Mouse (Mus musculus) neural tube, embryonic 14.5 days (tissue): ENCODE measurements around the gene Lap3. TPM values are rescaled to one million over a fixed set of nuclear protein-coding genes. Genes with fewer than 3 reads are reported as not detected.

ENCODE experiments used
- ATAC-seq: fragments of 200-750 bp; cut with Nextera tagmentation; 2 replicates; pipeline ENCODE4 v1.8.0; 2017; ENCODE audit warnings: low read depth, mild to moderate bottlenecking, moderate TSS enrichment, moderate library complexity
- H3K27ac ChIP-seq: fragments of 300-500 bp; sonication (generic); 2 replicates; pipeline ENCODE4 v1.5.1; 2014; ENCODE audit warnings: low read depth, mild to moderate bottlenecking, control low read depth, low read length, moderate library complexity, mixed read lengths
- H3K27me3 ChIP-seq: fragments of 300-500 bp; sonication (generic); 2 replicates; pipeline ENCODE4 v1.6.1; 2014; ENCODE audit warnings: low read length; ENCODE audit not compliant: control insufficient read depth, insufficient read depth
- H3K36me3 ChIP-seq: fragments of 300-500 bp; sonication (generic); 2 replicates; pipeline ENCODE4 v1.6.1; 2014; ENCODE audit warnings: low read length, mixed read lengths; ENCODE audit not compliant: control insufficient read depth, insufficient read depth
- H3K4me1 ChIP-seq: fragments of 300-500 bp; sonication (generic); 2 replicates; pipeline ENCODE4 v1.6.1; 2014; ENCODE audit warnings: low read length; ENCODE audit not compliant: control insufficient read depth, insufficient read depth
- H3K4me2 ChIP-seq: fragments of 300-500 bp; sonication (generic); 2 replicates; pipeline ENCODE4 v1.6.1; 2014; ENCODE audit warnings: mild to moderate bottlenecking, low read depth, low read length, control low read depth
- H3K4me3 ChIP-seq: fragments of 300-500 bp; sonication (generic); 2 replicates; pipeline ENCODE4 v1.5.1; 2014; ENCODE audit warnings: low read depth, low read length, control low read depth, mixed read lengths
- H3K9ac ChIP-seq: fragments of 300-500 bp; sonication (generic); replicated peaks from 2 replicates; pipeline ENCODE4 v1.6.1; 2014; ENCODE audit warnings: low read depth, mild to moderate bottlenecking, control low read depth, low read length, mixed read lengths
- H3K9me3 ChIP-seq: fragments of 300-500 bp; sonication (generic); 2 replicates; pipeline ENCODE4 v1.6.1; 2016; ENCODE audit warnings: low read length; ENCODE audit not compliant: control insufficient read depth
- WGBS: fragments of 180-500 bp; shearing (Covaris S2); extraction: QIAGEN DNeasy Blood & Tissue Kit; methylation state at CpG from one replicate; pipeline ENCODE4 v1.1.7; 2014; 5-methylcytosine and 5-hydroxymethylcytosine counted together
- polyA plus RNA-seq: library from polyadenylated mRNA; unstranded; fragments of >200 nt; fragmentation: Nextera tagmentation; extraction: Ambion mirVana; gene quantifications from 2 replicates; pipeline ENCODE4 v1.2.1, GENCODE M21; 2014

The Lap3 gene
- polyA plus RNA-seq, 1 experiment from 2014 or later: 31.9 TPM

DNA sequence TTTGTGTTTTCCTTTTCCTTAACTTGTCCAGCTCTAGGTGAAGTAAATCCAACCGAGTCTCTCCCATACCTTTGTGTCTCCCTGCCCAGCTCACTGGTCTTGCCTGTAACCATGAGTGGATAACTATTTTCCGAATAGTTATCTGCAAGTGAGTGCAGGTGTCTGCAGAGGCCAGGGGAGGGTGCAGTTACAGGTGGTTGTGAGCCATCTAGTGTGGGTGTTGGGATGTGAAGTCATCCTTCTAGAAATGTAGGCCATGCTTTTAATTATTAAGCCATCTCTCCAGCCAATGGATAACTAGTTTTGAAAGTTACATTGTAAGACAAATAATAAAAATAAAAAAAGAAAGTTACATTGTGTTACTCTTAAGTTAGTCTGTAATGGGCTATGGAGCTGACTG, 20.3 kb downstream of the Lap3 start:
- Histone ChIP-seq H3K27ac (no peak overlapping the region), H3K36me3 (no peaks in the 10 kb centered on the region; the same call in 1 of the 2 replicates), H3K9ac (no peak overlapping the region), H3K27me3 (no peaks in the 10 kb centered on the region), H3K4me2 (no peak overlapping the region), H3K4me1 (no peaks in the 10 kb centered on the region), H3K4me3 (no peak overlapping the region), H3K9me3 (no peaks in the 10 kb centered on the region)
- no peak for ATAC-seq
- 84% methylated on average over 2 of the region's 2 CpGs for WGBS

DNA sequence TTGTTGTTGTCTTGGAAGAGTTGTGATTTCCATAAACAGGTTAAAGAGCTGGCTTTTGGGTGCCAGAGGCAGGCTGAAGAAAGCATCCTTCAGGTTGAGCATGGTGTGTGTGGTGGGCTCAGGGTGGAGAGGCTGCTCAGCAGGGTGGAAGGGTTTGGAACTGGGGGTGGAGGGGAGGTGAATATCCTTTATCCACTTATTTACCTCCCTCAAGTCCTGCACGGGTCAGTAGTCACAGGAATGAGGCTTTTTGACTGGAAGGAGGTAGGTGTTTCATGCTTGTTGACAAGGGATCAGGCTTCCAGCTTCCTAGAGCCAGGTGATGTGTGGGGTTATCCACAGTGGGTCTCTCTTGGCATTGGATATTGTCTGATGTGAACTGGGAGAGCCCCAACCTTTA, 21.4 kb downstream of the Lap3 start:
- 88% methylated on average over 1 of the region's 1 CpGs for WGBS
- no peak overlapping the region for H3K4me2 ChIP-seq

DNA sequence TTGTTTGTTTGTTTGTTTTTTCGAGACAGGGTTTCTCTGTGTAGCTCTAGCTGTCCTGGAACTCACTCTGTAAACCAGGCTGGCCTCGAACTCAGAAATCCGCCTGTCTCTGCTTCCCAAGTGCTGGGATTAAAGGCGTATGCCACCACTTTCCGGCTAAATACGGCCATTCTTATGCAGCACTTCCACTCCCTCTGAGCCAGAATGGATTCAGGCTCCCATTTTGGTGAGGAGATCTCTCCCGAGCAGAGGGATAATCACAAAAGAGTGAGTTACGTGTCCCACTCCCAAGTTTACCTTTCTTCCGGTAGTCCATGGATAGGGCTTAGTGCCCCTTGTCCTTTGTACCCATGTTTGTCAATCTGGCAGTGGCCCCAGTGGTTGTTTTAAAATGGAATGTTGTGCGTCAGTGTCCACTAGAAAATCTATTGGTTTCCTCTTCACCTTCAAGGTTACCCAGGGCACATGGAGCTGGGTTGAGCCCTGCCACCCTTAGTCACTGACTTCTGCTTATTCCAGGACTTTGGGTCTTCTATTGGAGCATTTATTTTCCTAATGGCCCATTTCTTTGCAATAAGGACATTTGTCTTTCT, 22.1 kb downstream of the Lap3 start:
- Histone ChIP-seq H3K27ac (no peak overlapping the region), H3K4me3 (no peak overlapping the region), H3K4me2 (no peak overlapping the region), H3K36me3 (no peaks in the 10 kb centered on the region; the same call in 1 of the 2 replicates), H3K9ac (no peak overlapping the region), H3K4me1 (no peaks in the 10 kb centered on the region), H3K9me3 (no peaks in the 10 kb centered on the region), H3K27me3 (no peaks in the 10 kb centered on the region)
- WGBS: 97% methylated on average over 10 of the region's 10 CpGs
- no peak for ATAC-seq

More for the DNA sequence above, 21.4 kb downstream of the Lap3 start:
- Histone ChIP-seq H3K9ac (no peak overlapping the region), H3K9me3 (no peaks in the 10 kb centered on the region), H3K4me3 (no peak overlapping the region), H3K27me3 (no peaks in the 10 kb centered on the region), H3K4me1 (no peaks in the 10 kb centered on the region), H3K36me3 (no peaks in the 10 kb centered on the region; the same call in 1 of the 2 replicates), H3K27ac (no peak overlapping the region)
- no peak for ATAC-seq

DNA sequence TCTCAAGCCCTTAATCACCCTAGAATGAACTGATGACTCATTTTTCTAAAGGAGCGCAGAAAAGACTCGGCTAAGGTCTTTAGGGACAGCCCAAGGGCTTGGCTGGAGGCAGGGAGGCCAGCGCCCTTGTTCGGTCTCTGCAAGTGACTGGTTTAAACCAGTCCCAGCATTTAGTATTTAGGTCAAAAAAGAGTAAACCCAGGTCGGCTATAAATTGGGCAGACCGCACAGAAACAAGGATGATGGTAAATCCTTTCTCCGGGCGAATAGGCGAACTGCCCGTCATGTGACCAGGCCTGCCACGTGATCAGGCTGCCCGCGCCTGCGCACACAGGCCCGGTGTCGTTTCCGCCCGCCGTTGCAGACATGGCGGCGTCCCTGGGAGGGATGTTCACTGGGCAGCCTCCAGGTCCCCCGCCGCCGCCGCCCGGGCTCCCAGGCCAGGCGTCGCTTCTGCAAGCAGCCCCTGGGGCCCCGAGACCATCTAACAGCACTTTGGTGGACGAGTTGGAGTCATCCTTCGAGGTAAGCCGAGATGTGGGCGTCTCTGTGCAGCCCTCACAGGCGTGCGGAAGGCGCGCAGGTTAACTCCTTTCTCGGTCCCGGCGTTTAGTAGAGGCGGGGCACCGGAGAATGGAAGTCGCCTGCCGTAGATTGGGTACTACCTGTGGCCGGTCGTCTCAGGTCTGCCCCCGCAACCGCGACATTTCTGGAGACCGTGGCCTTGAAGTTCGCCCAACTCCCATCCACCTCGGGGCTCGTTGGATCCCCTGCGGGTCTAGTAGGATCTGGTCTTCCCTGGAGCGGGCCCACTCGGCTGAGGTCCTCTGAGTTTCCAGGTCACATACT, 27.0 kb downstream of the Lap3 start, which contains the start of gene Med28:
Gene Med28, plus strand, starts transcription at position 270 of the 849 bp plus-strand sequence.
- Histone ChIP-seq H3K4me2 (peak within 1 kb of the TSS; percentile 82), H3K36me3 (peaks cover 5% of the 10 kb centered on the region), H3K9me3 (no peaks in the 10 kb centered on the region), H3K27me3 (no peaks in the 10 kb centered on the region), H3K9ac (peak within 1 kb of the TSS; percentile 92), H3K27ac (peak within 1 kb of the TSS; percentile 78), H3K4me3 (peak within 1 kb of the TSS; percentile 98), H3K4me1 (peaks cover 10% of the 10 kb centered on the region)
- WGBS: 2% methylated on average over 56 of the region's 56 CpGs
- peak; percentile 97 for ATAC-seq

DNA sequence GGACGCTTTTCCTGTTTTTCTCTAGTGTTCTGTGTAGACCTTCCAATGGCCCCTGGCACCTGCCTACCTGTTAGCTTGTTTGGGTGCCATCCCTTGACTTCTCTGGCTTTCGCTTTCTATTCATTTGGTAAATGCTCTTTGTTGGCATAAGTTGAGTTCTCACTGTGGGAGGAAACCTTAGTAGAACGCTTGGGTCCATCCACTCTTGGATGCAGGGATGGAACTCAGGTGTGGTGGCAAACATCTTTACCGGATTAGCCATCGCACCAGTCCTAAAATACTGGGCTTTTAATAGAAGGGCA, 27.6 kb downstream of the Lap3 start:
- ATAC-seq: no peak
- Histone ChIP-seq H3K9ac (peak overlapping the region; percentile 92), H3K27me3 (no peaks in the 10 kb centered on the region), H3K4me2 (peak overlapping the region; percentile 82), H3K27ac (no peak overlapping the region), H3K4me3 (peak overlapping the region; percentile 98), H3K36me3 (peaks cover 10% of the 10 kb centered on the region), H3K4me1 (peaks cover 10% of the 10 kb centered on the region), H3K9me3 (no peaks in the 10 kb centered on the region)
- WGBS: 1% methylated on average over 5 of the region's 5 CpGs

DNA sequence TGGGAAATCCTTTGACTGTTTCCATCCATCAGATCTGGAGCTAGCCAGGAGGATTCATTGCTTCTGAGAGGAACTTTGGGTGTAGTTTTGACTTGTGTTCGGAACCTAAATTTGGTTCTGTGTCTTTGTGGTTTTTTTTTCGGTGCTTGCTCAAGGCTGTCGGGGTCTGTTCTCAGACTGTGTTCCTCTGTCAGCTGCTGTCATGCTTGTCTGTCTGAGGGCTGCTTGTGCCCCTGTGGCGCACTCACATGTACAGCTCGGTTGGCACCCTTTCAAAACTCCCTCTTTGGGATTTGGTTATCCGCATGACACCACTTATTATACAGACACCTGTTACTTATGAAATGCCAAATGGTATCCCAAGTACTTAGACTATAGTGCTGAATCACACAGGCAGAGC, 28.4 kb downstream of the Lap3 start:
- no peak overlapping the region for H3K4me3 ChIP-seq
- peaks cover 10% of the 10 kb centered on the region for H3K4me1 ChIP-seq
- H3K4me2 ChIP-seq: peak overlapping the region; percentile 82
- no peak overlapping the region for H3K9ac ChIP-seq
- 89% methylated on average over 6 of the region's 6 CpGs for WGBS
- no peak for ATAC-seq
- H3K27me3 ChIP-seq: no peaks in the 10 kb centered on the region
- H3K27ac ChIP-seq: no peak overlapping the region
- no peaks in the 10 kb centered on the region for H3K9me3 ChIP-seq
- H3K36me3 ChIP-seq: peaks cover 12% of the 10 kb centered on the region

DNA sequence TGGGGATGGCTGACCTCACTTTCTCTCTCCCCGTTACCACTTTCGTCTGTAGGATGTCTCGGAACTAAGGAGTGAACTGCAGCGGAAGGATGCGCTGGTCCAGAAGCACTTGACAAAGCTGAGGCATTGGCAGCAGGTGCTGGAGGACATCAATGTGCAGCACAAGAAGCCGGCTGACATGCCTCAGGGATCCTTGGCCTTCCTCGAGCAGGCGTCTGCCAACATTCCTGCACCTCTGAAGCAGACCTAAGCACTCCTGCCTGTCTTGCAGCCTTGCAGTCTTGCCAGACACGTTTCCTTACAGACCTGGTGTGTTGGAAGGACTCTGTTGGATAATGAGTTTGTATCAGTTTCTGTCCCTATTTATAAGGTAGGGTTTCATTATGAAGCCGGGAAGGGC, 31.9 kb downstream of the Lap3 start:
- H3K36me3 ChIP-seq: peaks cover 23% of the 10 kb centered on the region
- 92% methylated on average over 10 of the region's 10 CpGs for WGBS
- peaks cover 10% of the 10 kb centered on the region for H3K4me1 ChIP-seq
- H3K27ac ChIP-seq: no peak overlapping the region
- no peak overlapping the region for H3K4me3 ChIP-seq
- no peak overlapping the region for H3K9ac ChIP-seq
- H3K4me2 ChIP-seq: no peak overlapping the region
- no peaks in the 10 kb centered on the region for H3K27me3 ChIP-seq
- no peaks in the 10 kb centered on the region for H3K9me3 ChIP-seq
- ATAC-seq: no peak

DNA sequence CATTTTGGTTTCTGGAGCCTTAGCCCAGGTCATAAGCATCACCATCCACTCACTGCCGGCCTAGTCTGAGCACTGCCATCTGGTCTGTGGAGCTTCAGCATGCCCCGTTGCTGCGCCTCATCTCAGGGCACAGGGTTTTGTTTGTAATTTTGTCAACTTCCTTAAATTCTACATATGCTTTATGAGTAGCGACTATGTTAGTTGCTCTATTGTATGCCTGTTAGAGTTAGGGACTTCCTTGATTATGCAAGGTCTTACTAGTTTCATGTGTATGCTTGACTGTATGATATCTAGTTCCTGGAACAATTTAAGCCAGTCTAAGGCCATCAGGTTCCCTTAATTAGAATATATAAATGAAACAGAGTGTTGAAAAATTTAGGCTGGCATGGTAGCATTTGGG, 33.2 kb downstream of the Lap3 start:
- Histone ChIP-seq H3K27ac (no peak overlapping the region), H3K9me3 (no peaks in the 10 kb centered on the region), H3K4me1 (peaks cover 5% of the 10 kb centered on the region), H3K4me2 (no peak overlapping the region), H3K36me3 (peaks cover 23% of the 10 kb centered on the region), H3K4me3 (no peak overlapping the region), H3K27me3 (no peaks in the 10 kb centered on the region), H3K9ac (no peak overlapping the region)
- ATAC-seq: no peak
- 89% methylated on average over 4 of the region's 4 CpGs for WGBS

DNA sequence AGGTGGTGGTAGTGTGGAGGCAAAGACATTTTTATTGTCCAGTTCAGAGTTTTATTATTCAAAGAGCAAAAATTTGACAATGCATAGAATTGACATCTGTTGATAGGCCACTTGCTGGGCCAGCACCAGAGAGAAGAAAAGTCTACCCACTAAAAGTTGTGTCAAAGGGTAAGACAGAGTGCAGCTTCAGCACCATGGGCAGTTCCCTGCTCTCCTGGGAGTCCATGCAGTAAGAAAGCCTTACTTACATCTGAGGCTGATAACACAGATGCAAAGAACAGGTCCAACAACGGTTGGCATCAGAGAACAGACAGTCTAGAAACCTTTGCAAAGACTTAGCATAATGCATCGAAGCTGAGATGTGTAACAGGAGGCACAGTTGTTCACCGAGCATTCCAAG, 36.5 kb downstream of the Lap3 start:
- H3K27me3 ChIP-seq: no peaks in the 10 kb centered on the region
- no peaks in the 10 kb centered on the region for H3K4me1 ChIP-seq
- peaks cover 23% of the 10 kb centered on the region for H3K36me3 ChIP-seq
- H3K9ac ChIP-seq: no peak overlapping the region
- no peaks in the 10 kb centered on the region for H3K9me3 ChIP-seq
- 96% methylated on average over 3 of the region's 3 CpGs for WGBS
- no peak overlapping the region for H3K4me3 ChIP-seq
- no peak overlapping the region for H3K4me2 ChIP-seq
- H3K27ac ChIP-seq: no peak overlapping the region
- no peak for ATAC-seq
